Mouse (Mus musculus): ENCODE measurements around the gene Chrm3.

DNA sequence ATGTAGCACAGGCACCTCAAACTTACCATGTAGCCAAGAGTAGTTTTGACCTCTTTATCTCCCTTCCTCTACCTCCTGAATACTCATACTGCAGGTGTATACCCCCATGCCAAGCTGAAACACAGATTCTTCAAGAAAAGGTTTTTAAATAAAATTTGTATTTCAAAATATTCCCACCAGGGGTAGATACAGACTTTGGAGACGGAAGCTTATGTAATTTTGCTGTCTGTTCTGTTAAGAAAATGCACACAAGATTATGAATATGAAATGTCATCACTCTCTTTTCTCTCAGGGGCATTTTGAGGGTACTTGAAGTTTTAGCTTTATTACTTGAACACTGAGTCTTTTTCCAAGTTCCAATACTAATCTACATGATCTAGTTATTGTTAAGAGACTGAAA is 469.6 kb downstream of the Chrm3 start:
- TF ChIP-seq EP300 (IDR thresholded peaks at IDR 0.05; ENCODE audit: insufficient read depth, low read depth, low read length): no peak
- no peak for TF ChIP-seq POLR2A (IDR thresholded peaks at IDR 0.05; ENCODE audit: insufficient read depth, low read depth, low read length)
